Mouse (Mus musculus) right cerebral cortex, adult 2 months (tissue): ENCODE measurements around the gene Cish.
"Not testable (repeated sequence)": the region's sequence is repeated elsewhere in the genome, so short reads cannot be mapped to it uniquely, and the experiment has no call there.

Source experiments
- DNase-seq, 2 experiments: peaks; one replicate each; pipeline ENCODE4 v3.0.0; 2021 to 2022; ENCODE audit warnings: low spot score in 2 of 2

Cish gene

DNA sequence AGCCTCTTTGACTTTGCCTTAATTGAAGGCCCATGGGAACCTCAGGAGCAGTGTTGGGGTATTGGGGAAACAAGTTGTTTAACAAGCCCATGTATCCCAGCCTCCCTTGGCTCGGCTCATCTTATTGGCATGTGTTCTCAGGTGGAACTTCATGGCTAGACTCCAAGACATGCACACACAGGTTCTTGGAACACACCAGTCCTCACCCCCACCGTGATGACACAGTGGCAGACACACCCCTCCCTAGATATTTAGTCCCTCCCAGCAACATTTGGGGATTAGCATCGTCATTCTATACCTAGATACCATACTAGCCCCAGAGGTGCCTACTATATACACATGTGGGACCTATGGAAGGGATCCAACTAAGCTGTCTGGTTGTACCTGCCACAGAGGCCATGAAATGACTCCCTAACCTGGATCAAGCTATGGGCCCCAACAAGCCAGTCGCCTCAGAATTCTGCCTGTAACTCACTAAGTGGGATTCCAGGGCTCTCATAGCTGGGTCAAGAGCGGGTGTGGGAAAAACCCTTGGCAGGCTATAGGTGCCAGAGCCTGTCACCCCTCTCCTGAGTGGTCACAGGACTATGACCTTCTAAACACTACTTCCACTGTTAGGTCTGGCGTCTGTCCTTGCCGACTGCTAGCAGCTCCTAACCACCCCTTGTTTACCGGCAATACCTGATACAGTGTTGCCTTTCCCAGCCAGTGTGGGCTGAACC lies 2.4 kb downstream of the Cish start:
- no peak for DNase-seq

GRCm38 (mm10) chr9:107298876-107299275 lies 3.0 kb downstream of the Cish start:
- no peak for DNase-seq

- DNase-seq: no peak
These were observed 4.0 kb downstream of the Cish start for GRCm38 (mm10) chr9:107299783-107300182.

DNA sequence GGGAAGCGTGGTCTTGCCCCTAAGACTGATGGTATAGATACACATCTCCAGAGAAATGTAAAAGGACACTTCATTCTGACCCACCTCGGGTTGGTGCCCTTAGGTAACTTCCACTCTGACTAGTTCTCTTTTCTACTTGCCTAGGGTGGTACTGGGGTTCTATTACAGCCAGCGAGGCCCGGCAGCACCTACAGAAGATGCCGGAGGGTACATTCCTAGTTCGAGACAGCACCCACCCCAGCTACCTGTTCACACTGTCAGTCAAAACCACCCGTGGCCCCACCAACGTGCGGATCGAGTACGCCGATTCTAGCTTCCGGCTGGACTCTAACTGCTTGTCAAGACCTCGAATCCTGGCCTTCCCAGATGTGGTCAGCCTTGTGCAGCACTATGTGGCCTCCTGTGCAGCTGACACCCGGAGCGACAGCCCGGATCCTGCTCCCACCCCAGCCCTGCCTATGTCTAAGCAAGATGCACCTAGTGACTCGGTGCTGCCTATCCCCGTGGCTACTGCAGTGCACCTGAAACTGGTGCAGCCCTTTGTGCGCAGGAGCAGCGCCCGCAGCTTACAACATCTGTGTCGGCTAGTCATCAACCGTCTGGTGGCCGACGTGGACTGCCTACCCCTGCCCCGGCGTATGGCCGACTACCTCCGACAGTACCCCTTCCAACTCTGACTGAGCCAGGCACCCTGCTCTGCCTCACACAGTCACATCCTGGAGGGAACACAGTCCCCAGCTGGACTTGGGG lies 4.6 kb downstream of the Cish start:
- no peak for DNase-seq

DNA sequence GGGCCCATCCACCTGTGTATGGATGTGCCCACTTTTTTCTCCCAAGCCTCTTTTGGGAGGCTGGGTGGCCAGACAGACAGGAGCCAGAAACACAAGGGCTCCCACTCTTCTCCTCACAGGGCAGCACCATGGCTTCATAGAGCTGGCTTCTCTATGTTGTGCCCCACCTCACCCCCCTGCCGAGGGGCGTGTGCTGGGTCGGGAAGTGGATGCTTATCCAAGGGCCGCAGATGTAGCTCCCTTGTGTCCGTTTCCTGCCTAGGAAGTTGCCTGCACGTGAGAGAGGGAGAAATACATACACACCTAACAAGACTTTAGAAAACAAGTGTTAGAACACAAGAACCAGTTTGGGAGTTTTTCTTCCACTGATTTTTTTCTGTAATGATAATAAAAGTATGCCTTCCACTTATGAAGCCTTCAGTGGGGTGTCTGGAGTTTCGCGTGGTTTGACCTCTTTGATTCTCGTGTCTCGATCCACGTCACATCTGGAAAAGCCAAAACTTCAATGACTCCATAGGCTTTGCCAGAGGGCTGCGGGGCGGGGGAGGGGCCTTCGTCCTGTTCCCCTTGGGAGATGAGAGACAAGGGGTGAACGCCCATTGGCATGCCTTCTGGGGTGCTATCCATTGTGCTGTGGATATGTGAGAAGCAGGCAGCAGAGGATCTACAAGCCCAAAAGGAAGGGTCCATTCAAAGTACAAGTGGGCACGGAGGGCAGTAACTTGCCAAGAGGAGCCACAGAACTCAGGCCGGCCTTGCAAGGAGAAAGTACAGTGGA lies 5.9 kb downstream of the Cish start:
- no peak for DNase-seq

GRCm38 (mm10) chr9:107302592-107302991 lies 6.8 kb downstream of the Cish start:
- no peak for DNase-seq

- DNase-seq: peak in 1 of 2 experiments; percentile 31
These were observed 7.4 kb downstream of the Cish start for GRCm38 (mm10) chr9:107303121-107303820.

DNA sequence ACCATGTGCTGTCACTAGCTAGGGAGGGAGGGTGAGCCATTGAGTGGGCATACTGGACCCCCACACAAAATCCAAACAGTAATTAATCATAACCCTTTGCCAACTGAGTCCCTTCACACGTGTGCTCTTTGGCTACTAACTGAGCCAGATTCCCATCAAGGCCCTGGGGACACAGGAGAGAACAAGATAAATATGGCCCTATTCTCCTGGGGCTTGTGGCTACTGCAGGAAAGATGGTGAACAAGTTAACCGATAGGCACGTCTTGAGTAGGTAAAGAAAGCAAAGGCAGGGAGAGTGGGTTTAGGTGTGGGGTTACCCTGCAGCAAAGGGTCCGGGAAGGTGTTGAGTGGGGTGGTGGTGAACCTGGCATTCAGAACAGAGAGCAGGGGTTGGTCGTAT lies 8.1 kb downstream of the Cish start:
- DNase-seq: no peak

DNA sequence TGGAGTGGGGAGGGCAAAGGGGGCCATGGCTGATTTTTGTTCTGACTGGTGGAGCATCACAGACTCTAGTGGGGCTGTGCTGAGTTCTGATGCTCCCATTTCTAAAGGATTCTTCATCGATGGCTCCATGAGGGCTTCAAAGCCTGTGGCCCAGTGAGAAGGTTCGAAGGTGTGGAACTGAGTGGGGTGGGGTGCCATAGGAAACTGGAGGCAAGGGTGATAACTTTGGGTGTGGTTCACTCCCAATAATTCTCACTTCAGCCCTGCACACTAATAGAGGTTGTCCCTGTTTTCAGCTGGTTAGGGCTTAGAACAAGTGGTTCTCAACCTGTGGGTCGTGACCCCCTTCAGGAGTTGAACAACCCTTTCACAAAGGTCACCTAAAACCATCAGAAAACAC lies 8.6 kb downstream of the Cish start:
- DNase-seq: no peak

DNA sequence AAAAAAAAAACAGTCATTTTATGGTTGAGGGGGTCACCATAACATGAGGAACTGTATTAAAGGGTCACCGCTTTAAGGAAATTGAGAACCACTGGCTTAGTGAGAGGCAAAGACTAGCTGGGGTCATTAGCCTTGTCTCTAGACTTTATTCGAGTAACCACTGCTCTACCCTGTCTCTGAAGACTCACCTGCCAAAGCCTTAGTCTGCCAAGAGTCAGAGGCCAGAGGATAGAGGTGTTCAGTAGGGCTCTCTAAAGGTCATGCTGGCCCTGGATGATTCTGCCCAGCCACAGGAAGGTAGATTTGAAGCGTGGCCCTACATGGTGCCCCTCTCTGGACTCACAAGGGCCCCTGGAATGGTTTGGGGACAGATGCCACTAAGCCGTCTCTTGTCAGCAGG lies 9.2 kb downstream of the Cish start:
- no peak for DNase-seq

GRCm38 (mm10) chr9:107305601-107306542 lies 10.0 kb downstream of the Cish start:
- DNase-seq: no peak

GRCm38 (mm10) chr9:107306673-107307072 lies 10.8 kb downstream of the Cish start:
- not testable (repeated sequence) for DNase-seq

- DNase-seq: no peak
These were observed 11.5 kb downstream of the Cish start for GRCm38 (mm10) chr9:107307099-107307872.

- peak; percentile 39 to 53 for DNase-seq
These were observed 12.1 kb downstream of the Cish start for GRCm38 (mm10) chr9:107307886-107308285.

- DNase-seq: no peak
These were observed 12.6 kb downstream of the Cish start for GRCm38 (mm10) chr9:107308346-107309000.

- DNase-seq: no peak
These were observed 13.3 kb downstream of the Cish start for GRCm38 (mm10) chr9:107309171-107309570.

DNA sequence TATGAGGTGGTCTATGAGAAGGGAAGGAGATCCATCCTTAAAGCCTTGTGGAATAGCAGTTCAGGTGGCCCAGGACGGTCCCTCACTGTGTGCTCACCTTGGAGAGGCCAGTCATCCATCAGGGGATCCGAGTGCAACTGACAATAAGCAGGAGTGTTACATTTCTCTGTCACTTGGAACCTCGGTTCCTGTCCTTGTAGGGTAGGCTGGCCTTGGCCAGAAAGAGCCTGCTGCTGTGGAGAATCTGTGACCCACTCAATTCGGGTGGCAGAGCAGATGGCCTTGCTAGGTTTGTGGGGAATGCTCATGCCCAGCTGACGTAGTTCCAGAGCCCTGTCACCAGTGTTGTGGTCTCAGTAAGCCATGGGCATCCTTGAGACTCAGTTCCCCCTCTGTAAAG lies 13.8 kb downstream of the Cish start:
- DNase-seq: no peak

GRCm38 (mm10) chr9:107312811-107313584 lies 17.2 kb downstream of the Cish start:
- DNase-seq: no peak

DNA sequence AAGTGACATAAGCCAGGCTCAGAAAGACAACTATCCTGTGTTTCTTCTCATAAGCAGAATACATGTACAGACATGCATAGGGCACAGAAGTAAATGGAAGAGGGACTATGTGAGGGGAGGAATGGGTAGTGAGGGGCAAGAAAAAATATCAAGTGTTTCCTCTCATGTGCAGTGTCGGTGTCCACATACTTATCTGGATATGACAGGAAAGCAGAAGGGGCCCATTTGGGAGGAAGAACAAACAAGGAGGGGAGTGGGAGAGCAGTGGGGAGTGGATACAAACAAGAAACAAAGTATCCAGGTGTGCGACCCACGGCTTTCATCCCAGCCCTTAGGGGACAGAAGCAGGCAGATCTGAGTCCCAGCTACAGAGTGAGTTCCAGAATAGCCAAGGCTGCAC lies 18.1 kb downstream of the Cish start:
- no peak for DNase-seq
